Mouse (Mus musculus) testis, postnatal 10 days (tissue): ENCODE measurements around the gene Edem2.

Experiments
- DNase-seq: peaks from one replicate; pipeline ENCODE4 v3.0.0; 2021; ENCODE audit warnings: low spot score

Gene Edem2

DNA sequence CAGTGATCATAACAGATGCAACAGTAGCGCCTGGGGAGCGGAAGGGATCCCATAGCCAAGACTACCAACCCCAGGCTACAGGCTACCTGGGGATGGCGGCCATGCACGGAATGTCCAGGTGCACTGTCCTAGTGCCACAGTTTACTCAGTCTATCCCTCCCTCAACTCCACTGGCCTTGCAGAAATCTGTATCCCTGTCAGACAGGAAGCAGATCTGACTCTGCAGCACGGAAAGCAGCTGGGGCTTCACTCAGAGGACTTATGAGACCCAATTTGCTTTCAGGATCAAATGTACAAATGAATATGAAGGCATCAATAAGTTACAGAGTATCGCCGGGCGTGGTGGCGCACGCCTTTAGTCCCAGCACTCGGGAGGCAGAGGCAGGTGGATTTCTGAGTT, 41.5 kb downstream of the Edem2 start:
- no peak for DNase-seq

DNA sequence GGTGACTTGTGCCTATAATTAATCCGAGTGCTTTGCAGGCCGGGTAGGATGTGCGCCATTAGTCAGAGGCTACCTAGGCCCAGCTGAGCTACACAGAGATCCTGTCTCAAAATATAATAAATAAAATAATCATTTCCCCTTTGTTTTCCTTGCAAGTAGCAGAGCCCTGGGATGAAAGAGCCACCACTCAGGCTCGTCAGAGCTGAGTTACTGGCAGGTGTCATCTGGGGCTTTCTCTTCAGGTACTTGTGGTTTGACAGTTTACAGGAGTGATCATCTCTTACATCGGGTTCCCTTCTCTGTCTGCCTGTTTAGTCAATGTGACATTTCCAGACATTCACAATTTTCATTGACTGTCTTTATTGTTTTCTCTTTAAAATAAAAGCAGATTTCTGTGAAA, 42.7 kb downstream of the Edem2 start:
- DNase-seq: no peak

DNA sequence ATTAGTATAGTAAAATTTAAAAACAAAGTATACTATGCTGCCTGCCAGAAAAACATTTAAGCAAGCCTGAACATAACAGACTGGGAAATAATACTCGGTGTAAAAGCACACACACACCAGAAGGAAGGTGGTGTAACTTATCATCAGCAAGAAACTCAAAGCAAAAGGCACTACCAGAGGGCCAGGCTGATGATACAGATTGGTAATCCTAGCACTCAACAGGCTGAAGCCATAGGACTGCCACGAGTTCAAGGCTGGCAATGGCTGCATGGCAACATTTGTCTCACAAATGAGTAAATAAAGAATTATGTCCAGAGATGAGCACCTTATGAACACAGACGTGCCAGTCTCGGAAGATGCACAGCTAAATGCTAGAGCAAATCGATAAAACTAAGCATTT, 45.5 kb downstream of the Edem2 start:
- DNase-seq: no peak

DNA sequence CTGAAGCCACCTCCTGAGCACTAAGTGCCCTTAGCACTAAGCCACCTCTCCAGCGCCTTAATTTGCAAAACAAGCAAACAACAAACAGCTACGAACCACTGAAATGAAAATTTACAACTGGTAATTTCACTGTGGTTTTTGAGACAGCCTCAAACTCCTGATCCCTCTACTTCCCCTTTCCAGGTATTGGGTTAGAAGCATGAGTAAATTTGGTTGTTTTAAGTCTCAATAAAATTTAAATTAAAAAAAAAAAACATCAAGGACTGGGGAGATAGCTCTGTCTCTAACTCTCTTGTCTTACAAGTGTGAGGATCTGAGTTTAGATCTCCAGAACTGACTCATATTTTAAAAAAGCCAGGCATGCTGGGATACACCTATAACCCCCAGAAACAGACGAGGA, 46.1 kb downstream of the Edem2 start:
- DNase-seq: no peak

DNA sequence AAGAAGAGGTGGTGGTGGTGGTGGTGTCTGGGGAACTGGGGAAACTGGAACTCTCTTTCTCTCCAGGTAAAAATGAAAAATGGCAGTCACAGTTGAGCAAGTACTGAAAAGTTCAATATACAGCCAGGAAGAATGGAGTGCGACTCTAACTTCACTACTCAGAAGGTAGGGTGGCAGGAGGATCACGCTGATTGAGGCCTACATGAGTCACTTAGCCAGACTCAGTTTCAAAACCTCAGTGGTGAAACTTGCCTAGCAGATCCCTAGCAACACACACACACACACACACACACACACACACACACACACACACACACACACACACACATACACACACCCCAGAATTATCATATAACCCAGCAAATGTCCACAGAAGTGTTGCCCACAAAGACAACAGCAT, 47.4 kb downstream of the Edem2 start:
- DNase-seq: no peak

DNA sequence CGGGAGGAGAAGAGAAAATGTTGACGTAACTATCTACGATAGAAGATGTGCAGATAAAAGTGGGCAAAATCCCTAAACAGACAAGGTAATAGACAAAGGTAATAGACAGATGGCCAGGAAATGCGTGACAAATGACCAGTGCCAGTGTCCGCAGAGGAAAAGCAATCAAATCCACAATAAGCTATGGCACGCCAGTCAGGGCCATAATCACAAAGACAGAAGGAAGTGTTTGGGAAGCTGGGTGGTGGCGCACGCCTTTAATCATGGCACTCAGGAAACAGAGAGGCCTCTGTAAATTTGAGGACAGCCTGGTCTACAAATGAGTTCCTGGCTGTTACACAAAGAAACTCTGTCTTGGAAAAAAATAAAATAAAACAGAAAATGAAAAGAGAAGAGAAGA, 48.1 kb downstream of the Edem2 start:
- no peak for DNase-seq

DNA sequence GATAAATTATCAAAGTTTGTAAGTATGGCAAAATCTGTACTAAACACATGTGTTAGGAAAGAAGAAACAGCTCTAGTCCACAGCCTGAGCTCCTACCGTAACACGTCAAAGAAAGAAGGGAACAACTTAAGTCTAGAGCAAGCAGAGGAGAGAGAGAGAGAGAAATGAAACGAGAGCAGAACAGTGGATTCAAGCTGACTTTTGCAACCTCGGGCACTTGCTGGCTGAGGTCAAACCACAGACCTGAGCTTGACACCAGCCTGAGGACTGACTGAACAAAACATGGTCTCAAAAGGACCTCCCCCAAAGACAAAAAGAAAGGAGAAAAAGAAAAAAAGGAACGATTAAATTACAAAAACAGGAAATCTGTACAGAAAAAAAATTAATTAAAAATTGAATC, 48.7 kb downstream of the Edem2 start:
- DNase-seq: no peak

DNA sequence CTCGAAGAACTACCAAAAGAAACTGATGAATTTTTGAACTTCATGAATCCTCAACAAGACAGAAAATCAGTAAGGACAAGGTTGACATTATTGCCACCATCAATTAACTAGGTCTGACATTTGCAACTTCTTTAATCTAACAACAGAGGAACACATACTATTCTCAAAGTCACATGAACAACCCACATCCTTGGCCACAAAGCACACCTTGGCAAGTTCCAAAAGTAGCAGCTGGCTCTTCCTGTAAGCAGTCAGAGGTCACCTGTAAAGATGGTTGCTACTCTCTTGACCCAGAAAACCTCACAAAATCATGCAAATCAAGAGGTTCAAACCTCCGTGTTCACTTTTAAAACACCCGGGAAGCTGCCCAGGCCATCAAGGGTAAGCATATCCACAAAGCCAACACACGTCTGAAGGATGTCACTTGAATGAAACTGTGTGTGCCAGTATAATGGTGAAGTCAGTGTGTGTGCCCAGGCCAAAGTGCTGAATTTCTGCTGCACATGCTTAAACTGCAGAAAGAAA, 49.6 kb downstream of the Edem2 start:
- no peak for DNase-seq

DNA sequence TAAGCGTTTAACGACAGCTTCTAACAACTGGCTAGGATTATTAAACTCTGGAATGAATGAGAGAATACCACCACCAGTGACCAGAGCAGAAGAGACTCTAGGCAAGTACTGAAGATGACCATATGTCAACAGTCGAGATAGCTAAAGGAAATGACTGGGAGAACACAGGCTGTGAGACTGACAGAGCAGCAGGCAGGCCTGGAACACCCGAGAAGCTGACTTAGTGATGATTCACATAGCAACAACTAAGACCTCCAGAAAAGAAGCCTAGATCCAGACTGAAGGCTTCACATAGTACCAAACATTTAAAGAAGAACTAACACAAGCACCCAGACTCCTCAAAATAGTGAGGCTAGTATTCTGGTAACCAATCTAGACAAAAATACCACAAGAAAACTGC, 54.2 kb downstream of the Edem2 start:
- no peak for DNase-seq

DNA sequence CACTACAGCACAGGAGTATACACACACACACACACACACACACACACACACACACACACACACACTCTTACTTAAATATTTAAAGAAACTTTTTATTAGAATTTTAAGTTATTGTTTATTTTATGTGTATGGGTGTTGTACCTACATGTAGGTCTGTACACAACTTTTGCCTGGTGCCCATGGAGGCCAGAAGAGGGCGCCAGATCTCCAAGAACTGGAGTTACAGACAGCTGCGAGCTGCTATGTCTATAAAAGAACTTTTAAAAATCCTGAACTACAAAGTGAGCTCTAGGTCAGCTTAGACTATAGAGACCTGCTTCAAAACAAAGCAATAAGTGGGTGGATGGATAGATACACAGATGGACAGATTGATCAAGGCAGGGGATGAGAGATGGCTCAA, 55.7 kb downstream of the Edem2 start:
- DNase-seq: peak; percentile 82

DNA sequence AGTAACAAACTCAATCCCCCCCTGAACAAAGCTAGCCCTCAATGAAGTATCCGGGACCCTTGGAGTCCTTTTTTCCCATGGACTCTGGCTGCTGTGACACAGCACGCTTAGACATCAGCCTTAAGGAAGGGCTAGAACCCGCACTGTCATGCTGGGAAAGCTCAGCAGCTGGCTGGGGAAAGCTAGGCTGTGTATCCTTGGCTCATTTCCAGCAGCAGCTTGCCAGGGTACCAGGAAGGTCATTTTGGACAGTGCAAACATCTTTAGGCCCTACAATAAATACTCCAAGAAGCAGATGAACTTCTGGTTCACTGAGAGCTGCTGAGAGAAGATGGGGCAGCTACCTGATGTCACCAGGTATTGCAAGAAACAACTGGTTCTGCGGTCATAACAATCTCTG, 58.0 kb downstream of the Edem2 start:
- DNase-seq: no peak

DNA sequence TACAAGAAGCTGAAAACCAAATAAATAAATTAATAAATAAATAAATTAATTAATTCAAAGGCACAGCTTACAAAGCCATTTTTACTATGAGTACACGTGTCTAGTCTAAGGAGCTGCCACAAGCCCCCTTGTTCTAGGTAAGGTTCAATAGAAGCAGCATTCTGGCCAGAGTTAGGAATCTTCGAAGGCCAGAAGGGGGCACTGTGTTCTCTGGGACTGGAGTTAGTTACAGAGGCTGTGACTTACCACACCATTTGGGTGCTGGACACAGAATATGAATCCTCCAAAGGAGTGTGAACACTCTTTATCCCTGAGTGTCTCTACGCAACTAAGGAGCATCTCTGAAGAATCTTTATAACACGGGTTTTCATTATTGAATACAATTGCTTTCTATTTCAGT, 60.8 kb downstream of the Edem2 start:
- peak; percentile 52 for DNase-seq

DNA sequence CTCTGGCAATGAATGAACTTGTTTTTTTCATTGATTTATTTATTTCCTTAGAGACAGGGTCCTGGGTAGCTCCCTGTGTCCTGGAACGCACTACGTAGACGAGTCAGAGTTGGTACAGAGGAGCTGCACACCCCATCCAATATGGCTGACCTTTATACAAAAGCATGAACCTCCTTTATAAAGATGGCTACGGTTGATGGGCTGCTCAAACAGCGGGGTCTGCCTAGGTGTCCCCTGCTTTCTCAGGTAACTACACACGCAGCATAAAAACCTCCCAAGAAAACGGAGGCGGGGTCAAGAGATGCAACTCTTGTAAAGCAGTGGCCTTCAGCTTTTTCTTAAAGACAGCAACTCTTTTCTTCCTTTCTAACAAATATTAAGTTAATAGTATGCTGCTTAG, 61.4 kb downstream of the Edem2 start:
- DNase-seq: no peak

DNA sequence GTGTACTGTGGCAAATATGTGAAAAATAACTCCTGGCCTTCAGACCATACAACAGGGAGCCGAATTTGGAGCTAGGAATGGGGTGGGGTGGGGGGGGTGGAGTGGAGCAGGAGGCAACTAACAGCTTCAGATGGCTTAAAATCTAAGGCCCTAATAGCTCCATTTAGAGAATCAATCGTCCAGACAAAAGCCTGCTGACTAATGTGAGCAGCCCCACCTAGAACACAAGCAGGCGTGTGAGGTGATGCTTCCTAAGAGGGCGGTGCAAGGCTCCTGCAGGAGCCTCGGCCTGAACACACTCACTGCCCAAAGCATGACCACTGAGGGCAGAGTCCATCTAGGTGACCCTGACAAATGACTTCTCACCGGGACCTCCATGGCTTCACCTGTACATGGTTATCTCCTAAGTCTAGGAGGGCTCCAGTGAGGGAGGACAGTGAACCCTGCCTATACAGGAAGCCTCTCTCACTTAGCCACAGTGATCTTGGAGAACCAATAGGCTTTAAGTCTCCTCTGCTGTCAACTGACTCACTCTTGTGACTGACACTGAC, 65.3 kb downstream of the Edem2 start:
- no peak for DNase-seq

DNA sequence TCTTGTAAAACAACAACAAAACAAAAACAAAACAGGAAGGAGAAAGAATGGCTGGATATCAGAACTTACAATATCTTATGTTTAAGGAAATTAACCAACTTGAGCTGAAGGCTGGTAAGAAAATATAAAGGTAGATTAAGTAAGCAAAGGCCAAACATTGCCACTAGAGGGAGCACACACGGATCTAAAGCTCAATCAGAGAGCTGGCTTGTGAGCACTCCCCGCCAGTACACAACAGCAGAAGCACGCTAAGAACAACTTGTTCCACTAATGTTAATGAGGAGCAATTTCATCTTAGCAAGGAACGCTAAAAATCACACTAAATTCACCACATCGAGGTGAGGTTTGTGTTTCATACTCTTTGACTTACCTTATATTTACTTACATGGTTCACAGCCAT, 66.2 kb downstream of the Edem2 start:
- peak; percentile 66 for DNase-seq

DNA sequence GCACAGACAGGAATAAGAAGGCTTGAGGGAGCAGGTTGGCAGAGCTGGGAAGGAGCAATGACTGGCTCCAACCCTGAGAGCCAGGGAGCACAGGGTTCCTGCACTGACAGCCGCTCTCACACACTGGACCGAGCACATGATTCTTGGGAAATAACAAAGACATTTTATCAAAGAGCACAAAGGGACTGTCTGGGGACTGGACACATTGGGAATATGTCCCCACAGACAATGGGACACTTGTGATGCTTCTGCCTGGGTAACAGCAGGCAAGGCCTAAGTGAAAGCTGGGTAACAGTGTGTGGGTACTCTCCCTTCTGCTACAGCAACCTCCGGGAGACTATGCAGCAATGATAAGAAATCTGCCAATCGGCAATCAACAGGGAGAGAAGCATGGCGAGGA, 66.9 kb downstream of the Edem2 start:
- no peak for DNase-seq

DNA sequence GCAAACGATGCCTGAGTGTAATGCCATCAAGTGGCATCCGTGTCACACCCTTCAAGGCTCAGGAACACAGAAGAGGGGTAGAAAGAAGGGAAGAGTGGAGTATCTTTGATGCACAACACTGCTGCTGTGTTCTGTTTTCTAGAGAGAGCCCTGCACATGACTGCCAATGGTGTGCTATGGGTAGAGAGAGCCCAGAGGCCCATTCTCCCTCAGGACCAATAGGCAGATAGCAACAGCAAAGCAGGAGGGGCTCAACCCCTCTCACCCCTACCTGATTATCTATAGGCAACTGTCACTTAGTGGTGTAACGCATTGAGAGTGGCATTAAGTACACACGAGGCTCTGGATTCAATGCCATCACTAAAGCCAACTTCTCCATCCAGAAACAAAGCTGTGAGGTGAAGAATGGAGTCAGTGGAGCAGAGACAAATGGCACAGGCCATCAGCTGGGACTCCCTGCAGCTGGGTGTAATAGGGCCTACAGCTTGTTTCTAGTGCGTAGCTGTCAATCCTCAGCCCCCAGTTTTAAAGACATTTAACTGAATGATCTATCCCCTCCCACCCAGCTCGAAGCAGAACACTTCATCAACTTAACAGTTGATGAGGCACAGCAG, 73.4 kb downstream of the Edem2 start:
- no peak for DNase-seq

DNA sequence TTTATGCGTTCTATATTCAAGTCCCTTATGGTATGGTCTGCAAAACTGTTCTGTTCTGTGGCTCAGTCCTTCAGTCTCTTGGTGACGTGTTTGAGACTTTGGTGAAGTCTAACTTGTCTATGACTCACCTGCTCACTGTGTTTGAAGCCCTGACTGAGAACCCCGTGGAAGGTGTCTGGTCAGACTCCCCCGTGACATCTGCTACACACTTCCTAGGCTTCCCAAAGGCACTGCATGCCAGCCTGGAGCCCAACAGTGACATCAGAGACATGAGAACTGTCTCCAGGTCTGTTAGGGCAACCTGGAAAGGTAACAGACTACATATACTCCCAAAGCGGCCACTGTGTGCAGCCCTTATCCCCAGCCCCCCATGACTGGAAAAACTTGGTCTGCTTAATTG, 76.7 kb downstream of the Edem2 start:
- DNase-seq: no peak
